Mouse (Mus musculus): ENCODE results near the gene Raly. TPM values are rescaled to one million over a fixed set of nuclear protein-coding genes. Genes with fewer than 3 reads are reported as not detected.

Raly gene
- polyA plus RNA-seq, 1 experiment from 2014 or later = 76.6 TPM

- no peaks in the 10 kb centered on the region for H3K9me3 ChIP-seq (ENCODE audit: control insufficient read depth, low read length)
- 80% methylated on average over 7 of the region's 7 CpGs for WGBS
- no peak overlapping the region for H3K4me2 ChIP-seq (replicated peaks; ENCODE audit: low read depth, low read length)
Measured at GRCm38 (mm10) chr2:154776496-154776895, 14.4 kb upstream of the Raly start.

DNA sequence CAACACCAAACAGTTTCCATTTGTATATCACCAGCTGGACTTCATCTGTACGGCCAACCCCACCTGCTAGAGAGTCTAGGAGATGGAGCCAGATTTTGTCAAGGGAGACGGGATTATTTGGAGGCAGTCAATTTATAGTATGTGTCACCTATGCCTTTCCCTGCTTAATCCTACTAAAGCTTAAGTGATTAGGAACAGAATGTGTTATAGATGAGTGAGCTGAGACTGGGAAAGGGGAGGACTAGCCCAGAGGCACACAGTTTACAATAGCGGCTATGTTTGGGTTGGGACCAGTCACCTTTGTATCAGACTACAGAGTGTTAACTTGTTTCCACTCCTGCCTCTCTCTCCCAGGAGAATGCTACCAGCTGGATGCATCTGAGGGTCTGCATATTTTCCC is 11.2 kb upstream of the Raly start:
- H3K4me3 ChIP-seq (ENCODE audit: low read depth, low read length) = no peak overlapping the region
- H3K36me3 ChIP-seq (ENCODE audit: control insufficient read depth, insufficient read depth, low read length) = no peaks in the 10 kb centered on the region
- no peak overlapping the region for H3K9ac ChIP-seq (ENCODE audit: low read depth, low read length)
- DNase-seq (ENCODE audit: low spot score) (no peak), ATAC-seq (ENCODE audit: low FRiP score) (no peak)
- no peak overlapping the region for H3K27ac ChIP-seq (ENCODE audit: low read depth, low read length)
- no peaks in the 10 kb centered on the region for H3K9me3 ChIP-seq (ENCODE audit: control insufficient read depth, low read length)
- H3K4me2 ChIP-seq (replicated peaks; ENCODE audit: low read depth, low read length) = no peak overlapping the region
- no peaks in the 10 kb centered on the region for H3K27me3 ChIP-seq (ENCODE audit: control insufficient read depth, insufficient read depth, low read length)
- 73% methylated on average over 3 of the region's 3 CpGs for WGBS
- H3K4me1 ChIP-seq (replicated peaks; ENCODE audit: control insufficient read depth, insufficient read depth, low read length) = no peaks in the 10 kb centered on the region

More at GRCm38 (mm10) chr2:154776496-154776895, 14.4 kb upstream of the Raly start:
- no peak overlapping the region for H3K27ac ChIP-seq (ENCODE audit: low read depth, low read length)
- H3K4me3 ChIP-seq (ENCODE audit: low read depth, low read length) = no peak overlapping the region
- H3K9ac ChIP-seq (ENCODE audit: low read depth, low read length) = no peak overlapping the region
- DNase-seq (ENCODE audit: low spot score) (no peak), ATAC-seq (ENCODE audit: low FRiP score) (no peak)
- H3K4me1 ChIP-seq (replicated peaks; ENCODE audit: control insufficient read depth, insufficient read depth, low read length) = no peaks in the 10 kb centered on the region
- no peaks in the 10 kb centered on the region for H3K36me3 ChIP-seq (ENCODE audit: control insufficient read depth, insufficient read depth, low read length)
- H3K27me3 ChIP-seq (ENCODE audit: control insufficient read depth, insufficient read depth, low read length) = no peaks in the 10 kb centered on the region

- ATAC-seq (ENCODE audit: low FRiP score) = no peak
- no peak overlapping the region for H3K4me3 ChIP-seq (ENCODE audit: low read depth, low read length)
- no peaks in the 10 kb centered on the region for H3K27me3 ChIP-seq (ENCODE audit: control insufficient read depth, insufficient read depth, low read length)
- H3K4me2 ChIP-seq (replicated peaks; ENCODE audit: low read depth, low read length) = no peak overlapping the region
- WGBS = 80% methylated on average over 4 of the region's 4 CpGs
- H3K27ac ChIP-seq (ENCODE audit: low read depth, low read length) = no peak overlapping the region
- H3K9ac ChIP-seq (ENCODE audit: low read depth, low read length) = no peak overlapping the region
- H3K4me1 ChIP-seq (replicated peaks; ENCODE audit: control insufficient read depth, insufficient read depth, low read length) = no peaks in the 10 kb centered on the region
- H3K36me3 ChIP-seq (ENCODE audit: control insufficient read depth, insufficient read depth, low read length) = no peaks in the 10 kb centered on the region
- DNase-seq (ENCODE audit: low spot score) = no peak
- H3K9me3 ChIP-seq (ENCODE audit: control insufficient read depth, low read length) = no peaks in the 10 kb centered on the region
Measured at GRCm38 (mm10) chr2:154782361-154782760, 8.5 kb upstream of the Raly start.

DNA sequence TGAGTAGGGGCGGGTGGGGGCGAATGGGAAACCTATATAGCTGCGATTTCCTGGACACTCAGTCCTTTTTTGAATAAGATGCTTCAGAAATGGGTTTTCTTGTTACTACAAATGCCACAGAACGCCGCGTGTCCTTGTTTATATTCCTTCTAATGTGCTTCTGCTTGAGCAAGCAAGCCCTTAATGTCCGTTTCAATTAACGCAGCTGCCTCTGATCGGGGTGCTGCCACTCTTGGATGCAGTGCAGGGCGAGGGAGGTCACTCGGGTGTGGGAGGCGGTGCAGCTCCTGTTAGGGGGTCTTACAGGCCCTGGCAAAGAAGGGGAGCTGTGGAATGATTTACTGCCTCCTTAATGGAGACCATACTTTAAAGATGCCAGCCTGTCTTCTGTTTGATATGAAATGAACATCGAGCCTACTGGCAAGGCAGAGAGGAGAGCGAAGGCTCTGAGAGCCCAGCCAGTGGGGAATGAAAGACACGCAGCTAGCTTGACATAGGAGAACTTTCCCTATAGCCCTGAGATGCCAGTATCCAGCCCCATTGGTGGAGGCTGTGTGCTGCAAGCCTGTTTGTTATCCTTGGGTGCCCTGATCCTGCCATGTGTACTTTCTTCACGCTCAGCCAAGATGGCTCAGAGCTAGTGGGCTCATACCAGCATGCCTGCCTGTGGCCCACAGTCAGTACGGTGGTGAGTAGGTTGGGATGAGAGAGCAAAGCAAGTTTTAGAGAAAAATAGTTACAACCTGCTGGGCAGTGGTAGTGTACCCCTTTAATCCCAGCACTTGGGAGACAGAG is 7.8 kb upstream of the Raly start:
- ATAC-seq (ENCODE audit: low FRiP score) (no peak), DNase-seq (ENCODE audit: low spot score) (no peak)
- Histone ChIP-seq H3K9ac (ENCODE audit: low read depth, low read length) (no peak overlapping the region), H3K36me3 (ENCODE audit: control insufficient read depth, insufficient read depth, low read length) (no peaks in the 10 kb centered on the region), H3K27ac (ENCODE audit: low read depth, low read length) (no peak overlapping the region), H3K27me3 (ENCODE audit: control insufficient read depth, insufficient read depth, low read length) (no peaks in the 10 kb centered on the region), H3K4me1 (replicated peaks; ENCODE audit: control insufficient read depth, insufficient read depth, low read length) (no peaks in the 10 kb centered on the region), H3K4me2 (replicated peaks; ENCODE audit: low read depth, low read length) (no peak overlapping the region), H3K4me3 (ENCODE audit: low read depth, low read length) (no peak overlapping the region), H3K9me3 (ENCODE audit: control insufficient read depth, low read length) (no peaks in the 10 kb centered on the region)
- 66% methylated on average over 17 of the region's 17 CpGs for WGBS

- Histone ChIP-seq H3K9ac (ENCODE audit: low read depth, low read length) (no peak overlapping the region), H3K4me3 (ENCODE audit: low read depth, low read length) (no peak overlapping the region), H3K27ac (ENCODE audit: low read depth, low read length) (no peak overlapping the region), H3K4me2 (replicated peaks; ENCODE audit: low read depth, low read length) (no peak overlapping the region), H3K4me1 (replicated peaks; ENCODE audit: control insufficient read depth, insufficient read depth, low read length) (no peaks in the 10 kb centered on the region), H3K9me3 (ENCODE audit: control insufficient read depth, low read length) (no peaks in the 10 kb centered on the region), H3K36me3 (ENCODE audit: control insufficient read depth, insufficient read depth, low read length) (no peaks in the 10 kb centered on the region), H3K27me3 (ENCODE audit: control insufficient read depth, insufficient read depth, low read length) (no peaks in the 10 kb centered on the region)
- DNase-seq (ENCODE audit: low spot score) = no peak
- 78% methylated on average over 3 of the region's 3 CpGs for WGBS
- no peak for ATAC-seq (ENCODE audit: low FRiP score)
Measured at GRCm38 (mm10) chr2:154785284-154785683, 5.6 kb upstream of the Raly start.

- H3K4me1 ChIP-seq (replicated peaks; ENCODE audit: control insufficient read depth, insufficient read depth, low read length) = no peaks in the 10 kb centered on the region
- 53% methylated on average over 3 of the region's 3 CpGs for whole genome bisulfite sequencing
- no peak for DNase-seq (ENCODE audit: low spot score)
Measured at GRCm38 (mm10) chr2:154786187-154786586, 4.7 kb upstream of the Raly start.

GRCm38 (mm10) chr2:154786776-154787175 is 4.1 kb upstream of the Raly start:
- no peak overlapping the region for H3K9ac ChIP-seq (ENCODE audit: low read depth, low read length)
- DNase-seq (ENCODE audit: low spot score) (no peak), ATAC-seq (ENCODE audit: low FRiP score) (no peak)
- no peaks in the 10 kb centered on the region for H3K4me1 ChIP-seq (replicated peaks; ENCODE audit: control insufficient read depth, insufficient read depth, low read length)
- H3K9me3 ChIP-seq (ENCODE audit: control insufficient read depth, low read length) = no peaks in the 10 kb centered on the region
- H3K27me3 ChIP-seq (ENCODE audit: control insufficient read depth, insufficient read depth, low read length) = no peaks in the 10 kb centered on the region
- no peaks in the 10 kb centered on the region for H3K36me3 ChIP-seq (ENCODE audit: control insufficient read depth, insufficient read depth, low read length)
- no peak overlapping the region for H3K27ac ChIP-seq (ENCODE audit: low read depth, low read length)
- 83% methylated on average over 11 of the region's 11 CpGs for WGBS
- no peak overlapping the region for H3K4me2 ChIP-seq (replicated peaks; ENCODE audit: low read depth, low read length)
- H3K4me3 ChIP-seq (ENCODE audit: low read depth, low read length) = no peak overlapping the region

More at GRCm38 (mm10) chr2:154786187-154786586, 4.7 kb upstream of the Raly start:
- no peak overlapping the region for H3K9ac ChIP-seq (ENCODE audit: low read depth, low read length)
- no peak overlapping the region for H3K27ac ChIP-seq (ENCODE audit: low read depth, low read length)
- H3K36me3 ChIP-seq (ENCODE audit: control insufficient read depth, insufficient read depth, low read length) = no peaks in the 10 kb centered on the region
- no peaks in the 10 kb centered on the region for H3K27me3 ChIP-seq (ENCODE audit: control insufficient read depth, insufficient read depth, low read length)
- H3K9me3 ChIP-seq (ENCODE audit: control insufficient read depth, low read length) = no peaks in the 10 kb centered on the region
- H3K4me2 ChIP-seq (replicated peaks; ENCODE audit: low read depth, low read length) = no peak overlapping the region
- H3K4me3 ChIP-seq (ENCODE audit: low read depth, low read length) = no peak overlapping the region
- ATAC-seq (ENCODE audit: low FRiP score) = no peak

DNA sequence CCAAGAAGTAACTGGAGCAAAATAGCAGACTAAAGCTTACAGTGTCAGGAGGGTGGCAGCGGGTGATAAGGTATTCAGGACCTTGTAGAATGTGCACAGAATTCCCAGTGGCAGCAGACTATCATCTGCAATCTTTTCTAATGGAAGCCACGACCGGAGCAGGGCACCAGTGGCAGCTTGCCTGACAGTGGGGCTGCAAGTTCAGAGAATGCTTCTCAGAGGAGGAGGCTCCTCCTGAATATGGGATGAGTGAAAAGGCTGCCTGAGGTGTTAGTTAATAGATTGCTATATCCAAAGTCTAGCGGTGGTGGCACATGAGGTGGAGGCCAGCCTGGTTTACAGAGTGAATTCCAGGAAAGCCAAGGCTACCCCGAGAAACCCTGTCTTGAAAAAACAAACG is 1.5 kb upstream of the Raly start:
- Histone ChIP-seq H3K4me2 (replicated peaks; ENCODE audit: low read depth, low read length) (no peak overlapping the region), H3K9ac (ENCODE audit: low read depth, low read length) (no peak overlapping the region), H3K4me3 (ENCODE audit: low read depth, low read length) (no peak overlapping the region), H3K27ac (ENCODE audit: low read depth, low read length) (no peak overlapping the region), H3K36me3 (ENCODE audit: control insufficient read depth, insufficient read depth, low read length) (no peaks in the 10 kb centered on the region), H3K9me3 (ENCODE audit: control insufficient read depth, low read length) (no peaks in the 10 kb centered on the region), H3K4me1 (replicated peaks; ENCODE audit: control insufficient read depth, insufficient read depth, low read length) (peaks cover 6% of the 10 kb centered on the region), H3K27me3 (ENCODE audit: control insufficient read depth, insufficient read depth, low read length) (no peaks in the 10 kb centered on the region)
- DNase-seq (ENCODE audit: low spot score) (no peak), ATAC-seq (ENCODE audit: low FRiP score) (no peak)
- WGBS = 71% methylated on average over 6 of the region's 6 CpGs

GRCm38 (mm10) chr2:154789977-154790655 is 780 bp upstream of the Raly start:
- ATAC-seq (ENCODE audit: low FRiP score) (no peak), DNase-seq (ENCODE audit: low spot score) (peak; percentile 10)
- Histone ChIP-seq H3K27ac (ENCODE audit: low read depth, low read length) (peak overlapping the region; percentile 47; the same call in 1 of the 2 replicates), H3K9me3 (ENCODE audit: control insufficient read depth, low read length) (no peaks in the 10 kb centered on the region), H3K27me3 (ENCODE audit: control insufficient read depth, insufficient read depth, low read length) (no peaks in the 10 kb centered on the region), H3K9ac (ENCODE audit: low read depth, low read length) (peak overlapping the region; percentile 13; the same call in 1 of the 2 replicates), H3K36me3 (ENCODE audit: control insufficient read depth, insufficient read depth, low read length) (no peaks in the 10 kb centered on the region), H3K4me2 (replicated peaks; ENCODE audit: low read depth, low read length) (peak overlapping the region; percentile 40), H3K4me3 (ENCODE audit: low read depth, low read length) (peak overlapping the region; percentile 79), H3K4me1 (replicated peaks; ENCODE audit: control insufficient read depth, insufficient read depth, low read length) (peaks cover 6% of the 10 kb centered on the region)
- 6% methylated on average over 14 of the region's 14 CpGs for WGBS
